Mouse (Mus musculus) neural tube, embryonic 11.5 days (tissue): ENCODE measurements at regions not wholly inside any gene's neighbourhood (a gene's known extent, or its start where the extent isn't known, plus 50 kb on each side); places are given as distances from the start of the nearest gene placed in this dataset.
A peak's percentile ranks its signal among the peaks of the same experiment; 100 is the strongest.

Source experiments
- ATAC-seq: fragments of 200-750 bp; cut with Nextera tagmentation; 2 replicates; pipeline ENCODE4 v1.8.0; 2017; ENCODE audit warnings: moderate number of reproducible peaks, mild to moderate bottlenecking, moderate TSS enrichment, moderate library complexity; ENCODE audit not compliant: insufficient read depth, low FRiP score, low TSS enrichment
- DNase-seq: peaks from one replicate; pipeline ENCODE4 v3.0.0-alpha.2; 2015; ENCODE audit warnings: low spot score
- H3K27ac ChIP-seq: fragments of 300-500 bp; sonication (generic); 2 replicates; pipeline ENCODE4 v1.5.1; 2014; ENCODE audit warnings: low read depth, mild to moderate bottlenecking, low read length
- H3K27me3 ChIP-seq: fragments of 300-500 bp; sonication (generic); 2 replicates; pipeline ENCODE4 v1.6.1; 2014; ENCODE audit warnings: mild to moderate bottlenecking, low read length, mixed read lengths; ENCODE audit not compliant: control insufficient read depth, insufficient read depth
- H3K36me3 ChIP-seq: fragments of 300-500 bp; sonication (generic); 2 replicates; pipeline ENCODE4 v1.6.1; 2014; ENCODE audit warnings: mild to moderate bottlenecking, low read length, moderate library complexity, mixed read lengths; ENCODE audit not compliant: control insufficient read depth, insufficient read depth
- H3K4me1 ChIP-seq: fragments of 300-500 bp; sonication (generic); 2 replicates; pipeline ENCODE4 v1.6.1; 2014; ENCODE audit warnings: low read length, mixed read lengths; ENCODE audit not compliant: control insufficient read depth, insufficient read depth
- H3K4me2 ChIP-seq: fragments of 300-500 bp; sonication (generic); 2 replicates; pipeline ENCODE4 v1.6.1; 2014; ENCODE audit warnings: low read depth, mild to moderate bottlenecking, moderate library complexity
- H3K4me3 ChIP-seq: fragments of 300-500 bp; sonication (generic); 2 replicates; pipeline ENCODE4 v1.5.1; 2014; ENCODE audit warnings: low read depth, low read length
- H3K9ac ChIP-seq: fragments of 300-500 bp; sonication (generic); 2 replicates; pipeline ENCODE4 v1.6.1; 2014; ENCODE audit warnings: mild to moderate bottlenecking, low read length
- H3K9me3 ChIP-seq: fragments of 300-500 bp; sonication (generic); 2 replicates; pipeline ENCODE4 v1.6.1; 2016; ENCODE audit warnings: low read length; ENCODE audit not compliant: control insufficient read depth
- WGBS: fragments of 180-500 bp; shearing (Covaris S2); extraction: QIAGEN DNeasy Blood & Tissue Kit; methylation state at CpG from one replicate; pipeline ENCODE4 v1.1.7; 2014; 5-methylcytosine and 5-hydroxymethylcytosine counted together

DNA sequence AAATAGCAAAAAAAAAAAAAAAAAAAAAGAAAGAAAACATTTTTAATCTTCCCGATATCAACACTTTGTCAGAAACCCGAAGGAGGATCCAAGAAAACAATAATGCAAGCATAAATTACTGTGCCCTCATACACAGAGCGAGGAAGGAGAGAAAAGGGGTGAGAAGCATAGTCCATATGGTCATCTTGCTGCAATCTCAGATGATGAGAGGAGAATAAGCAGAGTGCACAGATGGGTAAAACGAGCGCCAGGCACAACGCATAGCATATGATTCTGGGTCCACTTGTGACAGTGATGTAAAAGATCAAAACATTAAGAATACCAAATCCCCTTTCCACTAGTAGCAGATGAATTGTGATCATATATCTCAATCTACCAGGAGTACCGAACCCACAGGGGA, 152.1 kb downstream of the S1pr1 start:
- Histone ChIP-seq H3K9ac (no peak overlapping the region), H3K9me3 (no peaks in the 10 kb centered on the region), H3K27ac (no peak overlapping the region), H3K4me3 (no peak overlapping the region), H3K4me2 (no peak overlapping the region), H3K27me3 (no peaks in the 10 kb centered on the region), H3K36me3 (no peaks in the 10 kb centered on the region), H3K4me1 (no peaks in the 10 kb centered on the region)
- WGBS: 93% methylated on average over 7 of the region's 7 CpGs
- no peak for ATAC-seq
- DNase-seq: no peak

DNA sequence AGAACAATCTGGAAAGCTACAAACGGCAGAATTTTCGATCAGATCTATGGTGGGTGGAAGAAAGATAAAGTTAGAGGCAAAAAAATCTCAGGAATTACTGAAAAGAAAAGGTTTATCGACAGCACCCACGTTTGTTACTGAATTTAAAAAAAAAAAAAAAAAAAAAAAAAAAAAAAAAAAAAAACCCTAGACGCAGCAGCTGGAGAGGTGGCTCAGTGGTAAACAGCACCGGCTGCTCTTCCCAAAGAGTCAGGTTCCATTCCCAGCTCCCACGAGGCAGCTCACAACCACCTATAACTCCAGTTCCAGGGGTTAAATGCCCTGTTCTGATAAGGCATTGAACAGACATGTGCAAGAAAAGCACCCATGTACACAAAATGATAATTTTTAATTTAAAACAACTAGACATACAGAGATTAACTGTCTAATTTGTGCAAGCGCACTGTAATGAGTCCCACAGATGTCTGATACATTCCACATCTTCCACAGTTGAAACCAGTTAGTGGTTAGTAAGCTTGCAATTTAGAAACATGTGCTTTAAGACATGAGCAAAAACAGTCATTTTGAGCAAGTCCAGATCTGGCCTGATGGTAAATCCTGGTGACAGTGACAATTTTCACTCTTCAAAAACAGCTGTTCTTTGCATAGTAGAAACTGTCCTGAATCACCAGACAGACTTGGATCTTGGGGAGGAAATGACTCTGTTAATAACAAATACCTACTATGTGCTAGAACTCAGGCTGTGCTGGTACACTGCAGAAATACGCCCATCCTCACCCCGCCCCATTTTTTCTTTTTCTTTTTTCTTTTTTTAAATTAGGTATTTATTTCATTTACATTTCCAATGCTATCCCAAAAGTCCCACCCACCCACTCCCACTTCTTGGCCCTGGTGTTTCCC, 159.8 kb downstream of the S1pr1 start:
- Histone ChIP-seq H3K27me3 (no peaks in the 10 kb centered on the region), H3K9ac (no peak overlapping the region), H3K36me3 (no peaks in the 10 kb centered on the region), H3K4me2 (no peak overlapping the region), H3K27ac (no peak overlapping the region), H3K4me1 (no peaks in the 10 kb centered on the region), H3K4me3 (no peak overlapping the region), H3K9me3 (no peaks in the 10 kb centered on the region)
- ATAC-seq: no peak
- DNase-seq: no peak
- WGBS: 84% methylated on average over 10 of the region's 10 CpGs

DNA sequence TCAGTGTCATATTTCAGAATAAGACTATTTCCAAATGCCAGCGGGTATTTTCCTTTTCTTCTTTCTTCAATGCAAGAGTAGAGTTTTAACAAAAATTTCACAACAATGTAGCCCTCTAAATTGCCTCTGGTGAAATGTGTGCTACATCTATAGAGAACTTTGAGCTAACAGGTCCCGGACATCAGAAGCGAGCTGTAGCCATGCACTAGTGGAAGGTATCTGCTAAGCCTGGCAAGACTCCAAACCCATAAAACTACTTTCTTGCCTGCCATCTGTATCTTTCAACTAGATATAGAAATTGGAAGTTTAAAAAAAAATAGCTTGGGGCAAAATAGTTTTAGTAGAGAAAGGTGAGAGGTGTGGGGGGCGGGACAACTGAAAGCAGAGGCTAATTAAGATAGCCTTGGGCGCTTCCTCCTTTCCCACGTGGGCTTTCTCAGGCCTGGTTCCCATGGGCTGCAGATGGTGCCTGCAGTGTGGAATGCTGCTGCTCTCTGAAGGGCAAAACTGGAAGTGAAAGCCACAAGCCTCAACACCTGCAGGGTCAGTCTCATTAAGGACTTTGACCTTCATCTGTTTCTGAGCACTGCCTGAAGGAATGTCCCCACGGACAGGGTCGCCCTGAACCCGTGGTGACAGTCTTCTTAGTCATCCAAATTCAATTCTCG, 160.9 kb downstream of the S1pr1 start:
- no peak overlapping the region for H3K4me2 ChIP-seq
- ATAC-seq (no peak), DNase-seq (peak; percentile 10)
- 64% methylated on average over 10 of the region's 10 CpGs for WGBS
- no peak overlapping the region for H3K27ac ChIP-seq
- H3K4me1 ChIP-seq: no peaks in the 10 kb centered on the region
- H3K27me3 ChIP-seq: no peaks in the 10 kb centered on the region
- H3K4me3 ChIP-seq: no peak overlapping the region
- no peaks in the 10 kb centered on the region for H3K36me3 ChIP-seq
- H3K9me3 ChIP-seq: no peaks in the 10 kb centered on the region
- H3K9ac ChIP-seq: no peak overlapping the region

DNA sequence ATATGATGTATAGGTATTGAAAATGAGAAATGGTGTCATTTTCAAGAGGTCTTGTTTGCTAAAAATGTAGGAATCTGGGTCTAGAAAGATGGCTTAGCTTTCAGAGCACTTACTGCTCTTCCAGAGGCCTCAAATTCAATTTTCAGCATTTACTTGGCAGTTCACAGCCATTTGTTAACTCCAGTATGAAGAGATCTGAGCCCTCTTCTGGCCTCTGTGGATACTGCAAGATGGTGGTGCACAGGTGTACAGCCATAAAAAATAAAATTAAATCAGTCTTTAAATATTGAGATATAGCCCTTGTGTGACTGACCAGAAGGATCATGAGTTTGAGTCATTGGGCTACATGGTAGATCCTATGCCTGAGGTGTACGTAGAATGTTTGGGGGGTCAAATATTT, 173.1 kb downstream of the S1pr1 start:
- Histone ChIP-seq H3K9ac (no peak overlapping the region), H3K4me2 (no peak overlapping the region), H3K27ac (no peak overlapping the region), H3K4me3 (no peak overlapping the region), H3K27me3 (no peaks in the 10 kb centered on the region), H3K4me1 (no peaks in the 10 kb centered on the region), H3K9me3 (no peaks in the 10 kb centered on the region), H3K36me3 (no peaks in the 10 kb centered on the region)
- 89% methylated on average over 1 of the region's 1 CpGs for WGBS
- ATAC-seq: no peak
- DNase-seq: peak; percentile 14

DNA sequence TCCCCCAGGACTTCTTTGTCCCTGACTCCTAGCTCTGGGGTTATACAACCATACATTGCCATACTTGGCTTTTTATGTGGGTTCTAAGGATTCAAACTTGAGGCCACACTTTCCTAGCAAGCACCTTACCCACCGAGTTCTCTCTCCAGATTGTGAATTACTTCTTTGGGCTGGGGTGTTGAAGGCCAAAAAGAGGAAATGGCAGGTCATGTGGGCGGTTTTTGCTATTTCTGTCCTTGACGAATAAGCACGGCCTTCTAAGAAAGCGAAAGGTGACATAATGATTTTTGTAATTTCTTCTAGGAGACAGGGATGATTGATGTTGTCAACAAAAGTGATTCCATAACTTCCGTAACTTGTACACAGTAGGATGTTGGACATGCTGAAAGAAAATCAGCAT, 176.5 kb downstream of the S1pr1 start:
- H3K27ac ChIP-seq: no peak overlapping the region
- no peak overlapping the region for H3K4me2 ChIP-seq
- DNase-seq (no peak), ATAC-seq (no peak)
- 87% methylated on average over 6 of the region's 6 CpGs for WGBS
- H3K9ac ChIP-seq: no peak overlapping the region
- H3K27me3 ChIP-seq: no peaks in the 10 kb centered on the region
- no peaks in the 10 kb centered on the region for H3K4me1 ChIP-seq
- no peak overlapping the region for H3K4me3 ChIP-seq
- no peaks in the 10 kb centered on the region for H3K36me3 ChIP-seq
- no peaks in the 10 kb centered on the region for H3K9me3 ChIP-seq

DNA sequence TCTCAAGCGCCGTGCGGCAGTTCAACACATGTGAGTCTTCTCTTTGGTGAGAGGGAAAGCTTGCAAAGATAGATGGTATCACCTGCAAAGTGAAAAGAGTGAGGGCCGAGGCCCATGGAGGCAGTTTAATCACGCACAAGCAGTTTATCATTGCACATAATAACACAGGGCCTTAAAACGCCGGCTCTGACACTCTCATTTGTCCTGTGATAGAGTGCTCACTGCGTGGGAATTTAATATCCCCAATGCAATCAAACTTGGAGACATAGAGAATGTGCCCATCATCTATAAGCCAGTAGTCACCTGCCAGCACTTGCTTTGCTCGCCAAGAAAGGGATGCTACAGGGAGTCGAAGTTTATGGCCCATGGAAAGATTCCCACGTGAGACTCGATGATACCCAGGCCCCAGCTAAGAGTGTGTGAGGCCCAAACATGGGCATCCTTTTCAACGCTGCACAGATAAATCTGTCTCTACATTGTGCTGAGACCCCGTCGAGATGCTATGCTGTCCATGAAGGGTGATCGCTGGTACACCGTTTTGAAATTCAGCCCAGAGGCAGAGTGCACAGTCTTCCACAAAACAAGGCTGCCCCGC, 182.6 kb downstream of the S1pr1 start:
- no peaks in the 10 kb centered on the region for H3K36me3 ChIP-seq
- H3K9me3 ChIP-seq: no peaks in the 10 kb centered on the region
- no peak overlapping the region for H3K9ac ChIP-seq
- H3K4me3 ChIP-seq: no peak overlapping the region
- WGBS: 86% methylated on average over 18 of the region's 18 CpGs
- H3K27ac ChIP-seq: no peak overlapping the region
- no peak for DNase-seq
- H3K4me1 ChIP-seq: no peaks in the 10 kb centered on the region
- no peaks in the 10 kb centered on the region for H3K27me3 ChIP-seq
- no peak overlapping the region for H3K4me2 ChIP-seq
- ATAC-seq: 0 out of 2 replicates have a peak, but pooled peaks have one; percentile 28

DNA sequence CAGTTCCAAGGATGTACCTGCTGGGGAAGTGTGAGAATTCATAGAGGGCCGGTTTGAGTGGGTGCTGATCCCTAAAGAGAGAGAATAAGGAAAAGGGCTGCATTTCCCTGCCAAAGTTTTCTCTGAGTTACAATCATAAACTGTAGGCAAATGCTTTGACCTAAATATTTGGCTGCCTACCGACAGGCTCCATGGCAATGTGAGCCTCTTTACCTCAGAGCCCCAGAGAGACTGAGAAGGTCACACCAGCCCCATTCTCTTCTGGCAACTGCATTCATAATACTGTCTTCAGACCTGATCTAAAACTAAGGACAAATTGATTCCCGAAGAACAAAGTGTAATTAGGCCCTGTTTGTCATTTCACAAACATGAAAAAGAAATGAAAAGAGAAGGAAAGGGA, 184.4 kb downstream of the S1pr1 start:
- Histone ChIP-seq H3K27ac (no peak overlapping the region), H3K4me1 (no peaks in the 10 kb centered on the region), H3K27me3 (no peaks in the 10 kb centered on the region), H3K9ac (no peak overlapping the region), H3K9me3 (no peaks in the 10 kb centered on the region), H3K4me3 (no peak overlapping the region), H3K36me3 (no peaks in the 10 kb centered on the region), H3K4me2 (no peak overlapping the region)
- ATAC-seq (no peak), DNase-seq (no peak)
- 74% methylated on average over 3 of the region's 3 CpGs for WGBS

DNA sequence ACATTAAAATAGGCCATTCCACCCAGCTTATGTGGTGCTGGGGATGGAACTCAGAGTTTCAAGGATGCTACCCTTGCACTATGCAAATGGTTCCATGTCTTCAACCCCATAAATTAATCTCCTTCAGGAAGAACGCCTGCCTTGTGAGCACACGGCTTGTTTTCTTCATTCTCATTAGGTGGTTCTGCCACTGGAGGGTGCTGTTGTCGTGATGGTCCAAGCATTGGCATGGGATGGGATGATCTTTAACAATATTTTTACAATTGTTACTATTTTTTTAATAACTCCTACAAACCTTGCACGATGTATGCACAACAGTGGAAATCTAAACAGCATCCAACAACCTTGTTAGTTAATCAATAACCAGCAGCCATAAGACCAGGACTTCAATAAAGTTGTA, 185.0 kb downstream of the S1pr1 start:
- Histone ChIP-seq H3K27me3 (no peaks in the 10 kb centered on the region), H3K4me3 (no peak overlapping the region), H3K9me3 (no peaks in the 10 kb centered on the region), H3K4me1 (no peaks in the 10 kb centered on the region), H3K27ac (no peak overlapping the region), H3K9ac (no peak overlapping the region), H3K36me3 (no peaks in the 10 kb centered on the region), H3K4me2 (no peak overlapping the region)
- WGBS: 53% methylated on average over 4 of the region's 4 CpGs
- DNase-seq (no peak), ATAC-seq (no peak)
